Mouse (Mus musculus): Measurements from ENCODE around the gene Ccsap. TPM values are rescaled to one million over a fixed set of nuclear protein-coding genes. Genes with fewer than 3 reads are reported as not detected.

Ccsap gene
- total RNA-seq, 4 experiments from 2014 or later = 2.2 to 3.3 (median 2.3) TPM

DNA sequence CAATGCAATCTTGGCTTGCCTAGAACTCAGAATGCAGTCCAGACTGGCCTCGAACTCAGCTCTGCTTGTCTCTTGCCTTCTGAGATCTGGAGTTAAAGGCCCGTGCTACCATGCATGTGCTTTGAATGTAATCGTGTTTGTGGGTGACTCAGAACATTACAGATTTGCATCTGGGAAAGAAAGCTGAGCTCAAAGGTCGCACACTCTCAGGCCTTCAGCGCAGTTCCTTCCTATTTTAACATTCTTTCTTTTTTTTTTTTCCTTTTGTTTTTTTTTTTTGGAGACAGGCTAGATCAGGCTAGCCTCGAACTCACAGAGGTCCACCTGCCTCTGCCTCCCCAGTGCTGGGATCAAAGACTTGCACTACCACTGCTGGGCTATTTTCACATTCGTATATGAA lies 55.4 kb downstream of the Ccsap start:
- DNase-seq = no peak

- DNase-seq = no peak
These were observed 56.4 kb downstream of the Ccsap start for GRCm38 (mm10) chr8:123803639-123804038.

- no peak for DNase-seq
These were observed 58.5 kb downstream of the Ccsap start for GRCm38 (mm10) chr8:123801538-123801937.

DNA sequence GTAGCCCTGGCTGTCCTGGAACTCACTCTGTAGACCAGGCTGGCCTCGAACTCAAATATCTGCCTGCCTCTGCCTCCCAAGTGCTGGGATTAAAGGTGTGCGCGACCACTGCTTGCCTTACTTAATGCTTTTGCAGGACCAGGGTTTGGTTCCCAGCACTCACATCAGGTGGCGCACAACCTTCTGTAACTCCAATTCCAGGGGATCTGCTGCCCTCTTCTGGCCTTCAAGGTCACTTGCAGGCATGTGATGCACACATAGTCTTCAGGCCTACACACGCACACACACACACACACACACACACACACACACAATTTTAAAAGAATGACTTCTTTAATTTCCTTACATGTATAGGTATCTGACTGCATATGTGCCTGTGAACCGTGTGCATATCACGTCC lies 59.1 kb downstream of the Ccsap start:
- DNase-seq = no peak

DNA sequence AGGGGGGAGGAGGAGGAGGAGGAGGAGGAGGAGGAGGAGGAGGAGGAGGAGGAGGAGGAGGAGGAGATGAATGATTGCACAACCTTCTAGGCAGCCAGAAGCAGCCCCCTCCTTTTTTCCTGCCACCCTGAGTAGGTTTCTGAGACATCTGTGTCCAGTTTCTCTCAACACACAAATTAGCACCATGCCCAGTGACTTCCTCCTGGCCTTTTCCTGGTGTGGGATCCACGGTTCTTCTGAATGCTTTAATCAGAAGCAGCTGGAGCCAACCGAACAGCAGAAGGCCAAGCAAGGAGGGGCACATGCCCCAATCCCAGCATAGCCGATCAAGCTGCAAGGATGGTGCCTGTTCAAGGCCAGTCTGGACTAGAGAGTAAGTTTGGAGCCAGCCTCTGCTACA lies 60.1 kb downstream of the Ccsap start:
- DNase-seq = no peak

DNA sequence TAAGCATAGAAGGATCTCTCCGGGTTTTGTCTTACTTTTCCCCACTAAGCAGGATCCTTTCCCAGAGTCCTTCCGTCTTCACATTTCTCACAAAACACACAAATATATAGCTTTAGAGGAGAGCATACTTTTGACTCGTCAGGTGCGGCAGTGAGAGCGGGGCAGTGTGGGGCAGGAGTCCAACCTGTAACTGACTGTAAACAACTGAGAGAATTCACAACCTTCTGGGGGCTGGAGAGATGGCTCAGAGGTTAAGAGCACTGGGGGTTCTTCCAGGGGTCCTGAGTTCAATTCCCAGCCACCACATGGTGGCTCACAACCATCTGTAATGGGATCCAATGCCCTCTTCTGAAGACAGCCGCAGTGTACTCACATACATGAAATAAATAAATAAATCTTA lies 60.6 kb downstream of the Ccsap start:
- no peak for DNase-seq

GRCm38 (mm10) chr8:123797928-123798327 lies 62.1 kb downstream of the Ccsap start:
- no peak for DNase-seq

DNA sequence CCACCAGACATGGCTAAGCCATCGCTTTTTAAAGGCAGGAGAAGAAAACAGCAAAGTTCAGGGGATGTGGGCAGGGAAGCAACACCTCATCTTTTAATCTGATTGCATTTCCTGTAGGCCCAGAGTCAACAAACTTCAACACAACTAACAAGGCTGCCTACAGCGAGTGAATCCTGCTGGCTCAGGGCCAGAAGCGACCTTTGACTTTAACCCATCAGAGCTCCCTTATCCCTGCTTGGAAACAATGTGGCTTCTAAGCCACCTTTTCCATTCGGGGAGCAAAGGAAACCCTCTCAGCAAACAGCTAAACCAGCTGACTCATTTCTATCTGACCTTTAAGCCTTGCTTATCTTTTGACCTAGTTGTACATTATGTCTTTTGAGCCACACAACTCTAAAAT lies 63.3 kb downstream of the Ccsap start:
- DNase-seq = no peak

DNA sequence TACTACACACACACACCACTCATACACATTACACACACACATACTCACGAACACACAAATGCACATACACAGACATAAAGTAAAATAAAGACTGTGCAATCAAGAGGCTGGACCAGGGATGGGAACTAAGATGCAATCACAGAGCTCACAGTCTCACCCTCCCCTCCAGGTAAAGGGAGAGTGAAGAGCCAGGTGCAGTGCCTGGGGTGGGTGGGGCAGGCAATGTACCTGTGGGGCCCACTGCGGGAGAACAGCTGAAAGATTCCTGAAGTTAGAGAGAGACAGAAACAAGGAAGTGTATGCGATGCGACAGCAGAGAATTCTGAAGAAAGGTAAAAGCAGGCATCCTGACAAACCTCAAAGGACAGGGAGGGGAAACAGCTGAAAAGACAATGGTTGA lies 65.2 kb downstream of the Ccsap start:
- no peak for DNase-seq

GRCm38 (mm10) chr8:123793900-123794299 lies 66.1 kb downstream of the Ccsap start:
- no peak for DNase-seq

DNA sequence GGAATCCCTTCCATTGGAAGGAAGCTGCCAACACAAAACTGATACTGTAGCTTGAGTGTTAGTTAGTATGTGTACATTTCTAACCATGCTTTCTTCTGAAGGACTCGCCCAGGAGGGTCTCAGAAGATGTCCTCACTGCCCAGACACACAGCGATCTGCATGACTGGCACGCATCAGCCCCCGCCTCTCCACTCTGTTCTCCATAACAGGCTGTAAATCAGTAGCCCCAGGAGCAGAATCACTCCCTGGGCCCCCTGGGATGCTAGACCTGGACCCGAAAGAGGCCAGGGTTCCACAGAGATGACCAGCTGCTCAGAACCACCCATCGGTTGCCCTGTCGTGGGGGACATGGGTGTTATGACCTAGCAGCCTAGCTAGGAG lies 68.2 kb downstream of the Ccsap start:
- no peak for DNase-seq

GRCm38 (mm10) chr8:123791101-123791844 lies 68.7 kb downstream of the Ccsap start:
- no peak for DNase-seq

Other genes with a start within 250 kb of the Ccsap start
- gene Rhou, start 206.3 kb downstream of the Ccsap start, total RNA-seq (2022) = 10 to 100 TPM; 32.7 to 40.0 (median 35.4) TPM
- gene Rab4a, start 54.2 kb downstream of the Ccsap start, total RNA-seq (2022) = 10 to 100 TPM; 24.3 to 40.6 (median 34.0) TPM
- gene Acta1, start 34.5 kb upstream of the Ccsap start, total RNA-seq (2022) = 1 to 10 TPM in 2 of 4 experiments, under 1 TPM in 2; 0.17 to 4.4 (median 0.80) TPM
- 10 to 100 TPM; 22.9 to 27.7 (median 23.7) TPM for gene Nup133, start 89.1 kb upstream of the Ccsap start, total RNA-seq (2022)
- 10 to 100 TPM; 12.0 to 23.2 (median 16.6) TPM for gene Abcb10, start 122.9 kb upstream of the Ccsap start, total RNA-seq (2022)
- gene Taf5l, start 161.2 kb upstream of the Ccsap start, total RNA-seq (2022) = 10 to 100 TPM; 20.0 to 27.7 (median 24.9) TPM
- gene Urb2, start 161.3 kb upstream of the Ccsap start, total RNA-seq (2022) = 10 to 100 TPM; 11.8 to 14.7 (median 14.2) TPM